ENCODE assay signal across 19 mouse cellular contexts in genomic region chr16:42308761-42309160, GRCm38 (mm10). TPM values are rescaled to one million over a fixed set of nuclear protein-coding genes. Genes with fewer than 3 reads are reported as not detected.
A peak's percentile ranks its signal among the peaks of the same experiment; 100 is the strongest.
DNase-seq lines count a peak whose midpoint lies in the region; ATAC-seq and TF ChIP-seq lines count a peak whose summit lies in the region.
"Had no signal": no experiment of that assay in that cellular context is flagged by ENCODE, and none has a peak within 500 bp of the region (broad histone marks: within the 10 kb centered on the region; RNA-seq: fewer than 3 reads in every experiment).

No protein-coding gene starts in this region.

- H3K36me3 ChIP-seq in hindbrain, embryonic 13.5 days, result peaks cover 3% of the 10 kb centered on the region; the same call in 1 of the 2 replicates
- H3K36me3 ChIP-seq in hindbrain, embryonic 11.5 days (ENCODE audit: control insufficient read depth, insufficient read depth, low read length), result no peaks in the 10 kb centered on the region
- 0 out of 2 replicates have a peak, but pooled peaks cover 3% of the 10 kb centered on the region for H3K36me3 ChIP-seq in midbrain, embryonic 14.5 days (ENCODE audit: control insufficient read depth, insufficient read depth, low read length)
- H3K36me3 ChIP-seq: embryonic facial prominence, embryonic 15.5 days; forebrain, embryonic 15.5 days; heart, embryonic 10.5 days had no signal

- DNase-seq in hindbrain, embryonic 11.5 days (ENCODE audit: low spot score), result no peak
- DNase-seq in brain, embryonic 14.5 days (ENCODE audit: low read depth), result peak; percentile 66
- peak; percentile 72 for DNase-seq in midbrain, embryonic 14.5 days
- DNase-seq in thymus, postnatal 25 days, result no peak
- DNase-seq in ovary, postnatal 10 days (ENCODE audit: low spot score), result no peak
- no peak for DNase-seq in liver
- DNase-seq: adrenal gland, adult 2 months; adrenal gland, postnatal 25 days; cerebellum, adult 2 months; cerebellum, postnatal 10 days; embryo, embryonic 11 days; gastrocnemius, postnatal 36 days; heart, adult 11 months; heart, postnatal 10 days; heart, postnatal 4 days had no signal

- ATAC-seq in hindbrain, embryonic 13.5 days (ENCODE audit: low FRiP score), result 0 out of 2 replicates have a peak, but pooled peaks have one; percentile 11
- ATAC-seq in hindbrain, embryonic 11.5 days (ENCODE audit: low FRiP score), result no peak
- peak; percentile 66 for ATAC-seq in midbrain, embryonic 14.5 days (ENCODE audit: low FRiP score, low TSS enrichment)
- ATAC-seq: forebrain, embryonic 15.5 days had no signal

- no peak overlapping the region for H3K4me2 ChIP-seq in hindbrain, embryonic 13.5 days
- no peak overlapping the region for H3K4me2 ChIP-seq in hindbrain, embryonic 11.5 days (replicated peaks; ENCODE audit: low read depth, low read length)
- H3K4me2 ChIP-seq in midbrain, embryonic 14.5 days (ENCODE audit: low read length), result no peak overlapping the region
- H3K4me2 ChIP-seq: embryonic facial prominence, embryonic 15.5 days; forebrain, embryonic 15.5 days had no signal

- peak overlapping the region; percentile 52 for H3K27ac ChIP-seq in hindbrain, embryonic 13.5 days
- no peak overlapping the region for H3K27ac ChIP-seq in hindbrain, embryonic 11.5 days (ENCODE audit: low read depth, low read length)
- H3K27ac ChIP-seq in midbrain, embryonic 14.5 days (replicated peaks; ENCODE audit: low read depth, low read length), result 0 out of 2 replicates have a peak overlapping the region, but pooled peaks have one; percentile 45
- H3K27ac ChIP-seq: forebrain, embryonic 15.5 days; heart, embryonic 10.5 days had no signal

- H3K27me3 ChIP-seq in hindbrain, embryonic 13.5 days, result no peaks in the 10 kb centered on the region
- no peaks in the 10 kb centered on the region for H3K27me3 ChIP-seq in hindbrain, embryonic 11.5 days (ENCODE audit: control insufficient read depth, insufficient read depth, low read length)
- H3K27me3 ChIP-seq in midbrain, embryonic 14.5 days (ENCODE audit: control insufficient read depth, insufficient read depth, low read length), result no peaks in the 10 kb centered on the region
- H3K27me3 ChIP-seq: embryonic facial prominence, embryonic 15.5 days; forebrain, embryonic 15.5 days had no signal

- no peak for TF ChIP-seq POLR2A in brain, embryonic 14.5 days (IDR thresholded peaks at IDR 0.05; ENCODE audit: borderline replicate concordance, extremely low read depth, insufficient read depth, insufficient read length, poor library complexity, severe bottlenecking)

- TF ChIP-seq CTCF in brain, embryonic 14.5 days (IDR thresholded peaks at IDR 0.05; ENCODE audit: borderline replicate concordance, extremely low read depth, insufficient read depth, insufficient read length), result no peak

- peaks cover 54% of the 10 kb centered on the region for H3K4me1 ChIP-seq in hindbrain, embryonic 13.5 days (replicated peaks)
- H3K4me1 ChIP-seq in hindbrain, embryonic 11.5 days (replicated peaks; ENCODE audit: control insufficient read depth, insufficient read depth, low read length), result peaks cover 3% of the 10 kb centered on the region; the same call in 1 of the 2 replicates
- peaks cover 48% of the 10 kb centered on the region for H3K4me1 ChIP-seq in midbrain, embryonic 14.5 days (ENCODE audit: control insufficient read depth, insufficient read depth, low read length)

- no peak overlapping the region for H3K4me3 ChIP-seq in hindbrain, embryonic 13.5 days
- H3K4me3 ChIP-seq in hindbrain, embryonic 11.5 days (ENCODE audit: low read depth, low read length), result no peak overlapping the region
- no peak overlapping the region for H3K4me3 ChIP-seq in midbrain, embryonic 14.5 days (replicated peaks; ENCODE audit: low read depth, low read length)
- H3K4me3 ChIP-seq: embryonic facial prominence, embryonic 15.5 days; forebrain, embryonic 15.5 days; heart, embryonic 10.5 days had no signal

- no peaks in the 10 kb centered on the region for H3K9me3 ChIP-seq in hindbrain, embryonic 13.5 days
- H3K9me3 ChIP-seq in hindbrain, embryonic 11.5 days (ENCODE audit: control insufficient read depth, low read length), result no peaks in the 10 kb centered on the region
- no peaks in the 10 kb centered on the region for H3K9me3 ChIP-seq in midbrain, embryonic 14.5 days (ENCODE audit: control insufficient read depth, low read length)
- H3K9me3 ChIP-seq: embryonic facial prominence, embryonic 15.5 days; forebrain, embryonic 15.5 days; heart, embryonic 10.5 days had no signal

- no peak overlapping the region for H3K9ac ChIP-seq in hindbrain, embryonic 13.5 days
- H3K9ac ChIP-seq in hindbrain, embryonic 11.5 days (ENCODE audit: low read depth, low read length), result no peak overlapping the region
- H3K9ac ChIP-seq in midbrain, embryonic 14.5 days (replicated peaks; ENCODE audit: low read length), result no peak overlapping the region
- H3K9ac ChIP-seq: embryonic facial prominence, embryonic 15.5 days; forebrain, embryonic 15.5 days had no signal

- 44% methylated on average over 1 of the region's 1 CpGs for WGBS in hindbrain, embryonic 13.5 days
- WGBS in hindbrain, embryonic 11.5 days, result 67% methylated on average over 1 of the region's 1 CpGs
- WGBS in midbrain, embryonic 14.5 days, result 30% methylated on average over 1 of the region's 1 CpGs

RNA-seq across cellular contexts. Expression of gene Gap43, which starts 31.7 kb away (rescaled TPM):
- 994 and 1,047 TPM in 2 replicates for polyA plus RNA-seq in hindbrain, embryonic 13.5 days (2015; fragmentation: Nextera tagmentation; extraction: Ambion mirVana)
- polyA plus RNA-seq in hindbrain, embryonic 11.5 days (2014; fragmentation: Nextera tagmentation; extraction: Ambion mirVana), result 375 and 387 TPM in 2 replicates
- 655 and 1,129 TPM in 2 replicates for polyA plus RNA-seq in brain, embryonic 14.5 days (2012; rRNA removed)
- polyA plus RNA-seq in midbrain, embryonic 14.5 days (2014; fragmentation: Nextera tagmentation; extraction: Ambion mirVana), result 1,427 and 1,759 TPM in 2 replicates
- polyA plus RNA-seq: adrenal gland, adult 2 months had no signal

Comparison
In these comparisons a context has a peak if more than half of its experiments do, and no peak if none do; other contexts are left out.
1. DNase-seq: peak in brain, embryonic 14.5 days (single experiment) and midbrain, embryonic 14.5 days (single experiment); none in hindbrain, embryonic 11.5 days (single experiment), thymus, postnatal 25 days (single experiment), ovary, postnatal 10 days (single experiment) and liver (single experiment).